Mouse (Mus musculus) telencephalon, adult 2 months (tissue): ENCODE data around the gene Rab29.
"Not testable (repeated sequence)": the region's sequence is repeated elsewhere in the genome, so short reads cannot be mapped to it uniquely, and the experiment has no call there.

Experiments
- DNase-seq: peaks from one replicate; pipeline ENCODE4 v3.0.0-alpha.2; 2011; ENCODE audit warnings: low read depth, low spot score

Gene Rab29

GRCm38 (mm10) chr1:131861811-131862210 lies 5.2 kb upstream of the Rab29 start:
- no peak for DNase-seq

GRCm38 (mm10) chr1:131865596-131865995 lies 1.4 kb upstream of the Rab29 start:
- no peak for DNase-seq

DNA sequence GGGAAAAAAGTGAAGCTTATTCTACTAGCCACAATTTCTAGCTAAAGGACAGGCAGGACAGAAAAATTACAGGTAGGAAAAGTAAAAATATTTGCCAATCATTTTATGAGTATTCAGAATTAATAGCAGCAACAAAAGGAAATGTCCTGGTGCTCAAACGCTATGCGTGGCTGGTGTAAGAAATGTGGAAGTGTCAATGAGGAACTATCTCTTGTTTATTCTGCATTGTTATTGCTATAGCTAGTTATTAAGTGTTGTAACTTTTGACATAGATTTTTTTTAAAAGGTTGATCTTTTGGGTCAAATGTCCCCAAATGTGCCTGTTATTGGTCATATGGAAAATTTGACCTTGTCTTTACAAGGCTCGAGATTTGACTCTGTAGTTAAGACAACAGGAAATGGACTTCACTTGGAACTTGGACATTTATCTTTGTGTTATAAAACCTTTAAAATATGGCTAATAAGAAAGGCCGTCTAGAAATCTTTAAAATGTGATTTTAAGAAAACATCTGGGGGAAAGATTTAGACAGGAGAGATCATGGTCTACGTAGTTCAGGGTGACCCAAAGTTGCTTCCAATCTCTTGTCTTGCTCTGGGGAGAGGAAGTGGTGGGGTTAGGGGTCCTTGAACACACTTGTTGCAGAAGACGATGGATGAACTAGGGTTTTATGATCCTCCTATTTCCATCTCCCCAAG lies 572 bp upstream of the Rab29 start:
- DNase-seq, result no peak

DNA sequence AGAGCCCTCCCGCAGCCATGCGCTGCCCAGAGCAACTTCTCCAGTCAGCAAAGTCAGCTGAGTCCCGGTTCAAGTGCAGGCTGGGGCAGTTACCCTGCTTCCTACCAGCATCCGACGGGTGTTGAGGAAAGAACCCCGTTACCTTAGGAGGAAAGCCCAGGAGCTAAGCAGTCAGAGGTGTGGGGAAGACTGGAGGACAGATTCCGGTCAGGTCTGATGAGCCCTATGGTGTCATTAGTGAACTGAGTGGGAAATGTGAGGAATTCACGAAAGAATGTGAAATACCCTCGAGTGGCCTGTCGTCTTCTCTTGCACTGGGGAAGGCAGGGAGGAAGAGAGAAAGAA lies 894 bp downstream of the Rab29 start:
- no peak for DNase-seq

DNA sequence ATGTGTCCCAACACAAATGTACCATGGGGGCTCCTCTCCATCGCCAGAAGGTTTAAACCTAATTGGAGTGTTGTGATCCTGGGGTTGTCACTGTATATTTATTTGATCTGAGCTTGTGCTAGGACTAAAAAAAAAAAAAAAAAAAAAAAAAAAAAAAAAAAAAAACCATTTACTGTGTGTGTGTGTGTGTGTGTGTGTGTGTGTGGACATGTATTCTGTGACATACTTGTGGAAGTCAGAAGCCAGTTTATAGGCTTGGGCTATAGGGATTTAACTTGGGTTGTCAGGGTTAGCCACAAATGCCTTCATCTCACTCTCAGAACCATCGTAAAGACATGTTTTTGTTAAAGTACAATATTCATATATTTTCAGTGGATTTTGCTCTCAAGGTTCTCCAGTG lies 2.5 kb downstream of the Rab29 start:
- DNase-seq, result no peak

- no peak for DNase-seq
Observed at GRCm38 (mm10) chr1:131872856-131873255, 5.8 kb downstream of the Rab29 start.

- no peak for DNase-seq
Observed at GRCm38 (mm10) chr1:131879816-131880215, 12.8 kb downstream of the Rab29 start.

GRCm38 (mm10) chr1:131882787-131883186 lies 15.8 kb downstream of the Rab29 start:
- DNase-seq, result no peak

DNA sequence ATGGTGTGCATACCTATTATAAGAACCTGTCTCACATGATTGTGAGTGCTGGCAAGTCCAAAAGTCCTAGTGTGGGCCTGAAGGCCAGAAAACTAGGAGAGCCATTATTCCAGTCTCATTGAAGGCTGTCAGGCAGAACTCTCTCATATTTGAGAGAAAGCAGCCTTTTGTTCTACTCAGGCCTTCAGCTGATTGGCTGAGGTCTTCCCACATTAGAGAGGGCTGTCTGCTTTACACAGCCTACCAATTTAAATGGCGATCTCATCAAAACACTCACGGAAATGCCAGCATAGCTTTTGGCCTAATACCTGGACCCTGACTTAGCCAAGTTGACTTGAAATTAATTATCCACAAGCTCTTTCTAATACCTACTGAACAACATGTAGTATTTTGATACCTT lies 19.1 kb downstream of the Rab29 start:
- no peak for DNase-seq

DNA sequence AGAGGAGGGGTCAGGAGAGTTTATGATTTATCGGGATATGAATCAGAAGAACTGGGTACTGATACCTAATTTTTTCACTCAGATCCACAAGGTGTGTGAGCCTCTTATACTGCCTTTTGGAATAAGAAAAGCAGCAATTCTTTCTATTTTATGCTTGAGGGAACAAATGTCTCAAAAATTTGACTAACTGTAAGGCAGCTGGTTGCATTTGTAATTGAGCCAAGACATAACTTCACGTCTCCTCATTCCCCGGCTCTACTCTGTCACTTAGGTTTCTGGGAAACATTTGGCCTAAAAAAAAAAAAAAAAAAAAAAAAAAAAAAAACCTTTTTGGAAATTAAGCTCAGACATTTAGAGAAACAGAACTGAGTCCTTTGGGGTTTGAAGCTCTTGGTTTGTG lies 19.6 kb downstream of the Rab29 start:
- no peak for DNase-seq

GRCm38 (mm10) chr1:131890043-131890658 lies 23.1 kb downstream of the Rab29 start:
- DNase-seq, result no peak

DNA sequence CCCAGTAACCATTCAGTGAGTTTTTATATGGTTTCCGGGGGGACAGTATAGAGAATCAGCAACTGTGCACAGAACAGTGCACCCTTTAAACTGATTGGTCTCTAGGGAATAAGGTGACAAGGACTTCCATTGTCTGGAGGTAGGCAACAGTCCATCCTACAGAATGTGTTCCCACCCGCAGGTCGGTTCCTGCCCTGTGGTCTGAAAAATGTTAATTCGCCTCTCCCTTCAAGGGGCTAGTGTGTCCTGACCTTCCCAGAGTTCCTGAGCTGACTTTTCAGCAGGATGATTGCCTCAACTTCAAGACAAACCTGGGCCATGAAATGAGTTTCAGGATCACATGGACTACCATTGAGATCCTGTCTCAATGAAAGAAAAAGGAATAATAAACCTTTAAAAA lies 24.4 kb downstream of the Rab29 start:
- DNase-seq, result no peak

- DNase-seq, result no peak
Observed at GRCm38 (mm10) chr1:131902679-131903078, 35.7 kb downstream of the Rab29 start.

GRCm38 (mm10) chr1:131903251-131903650 lies 36.2 kb downstream of the Rab29 start:
- DNase-seq, result no peak

- DNase-seq, result no peak
Observed at GRCm38 (mm10) chr1:131905497-131905896, 38.5 kb downstream of the Rab29 start.

- DNase-seq, result no peak
Observed at GRCm38 (mm10) chr1:131908456-131908855, 41.4 kb downstream of the Rab29 start.

GRCm38 (mm10) chr1:131909236-131909635 lies 42.2 kb downstream of the Rab29 start:
- DNase-seq, result not testable (repeated sequence)

DNA sequence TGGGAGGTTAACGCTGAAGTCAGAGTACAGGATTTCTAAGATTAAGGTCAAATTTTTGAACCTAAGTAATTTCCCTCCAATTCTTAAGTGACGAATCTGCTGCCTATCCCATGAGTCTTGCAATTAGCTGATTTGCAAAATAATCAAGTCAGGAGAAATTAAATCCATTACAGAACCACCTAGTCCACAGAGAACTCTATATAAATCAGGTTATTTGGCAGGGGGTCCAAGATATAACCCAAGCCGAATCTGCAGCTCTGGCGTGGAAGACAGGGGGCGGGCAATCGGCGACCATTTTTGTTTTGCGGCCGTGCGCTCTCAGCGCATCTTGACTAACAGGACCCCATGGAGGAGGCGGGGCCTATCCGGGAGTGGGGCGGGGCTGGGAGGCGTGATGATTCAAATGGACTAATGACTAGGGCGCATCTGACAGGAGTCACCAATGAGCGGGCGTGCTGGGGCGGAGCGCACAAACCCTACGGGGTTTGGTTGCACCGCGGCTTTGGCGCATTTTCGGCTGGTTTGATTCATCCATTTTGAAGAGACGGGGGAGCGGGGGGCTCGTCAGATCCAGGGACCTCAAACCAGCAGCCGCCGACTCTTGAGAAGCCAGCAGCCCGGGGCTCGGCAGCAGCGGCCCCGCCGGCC lies 43.1 kb downstream of the Rab29 start, which contains the start of gene Nucks1:
Gene Nucks1 (plus strand): TSS at position 534 of the 648 bp plus-strand sequence.
- DNase-seq, result peak; percentile 98

DNA sequence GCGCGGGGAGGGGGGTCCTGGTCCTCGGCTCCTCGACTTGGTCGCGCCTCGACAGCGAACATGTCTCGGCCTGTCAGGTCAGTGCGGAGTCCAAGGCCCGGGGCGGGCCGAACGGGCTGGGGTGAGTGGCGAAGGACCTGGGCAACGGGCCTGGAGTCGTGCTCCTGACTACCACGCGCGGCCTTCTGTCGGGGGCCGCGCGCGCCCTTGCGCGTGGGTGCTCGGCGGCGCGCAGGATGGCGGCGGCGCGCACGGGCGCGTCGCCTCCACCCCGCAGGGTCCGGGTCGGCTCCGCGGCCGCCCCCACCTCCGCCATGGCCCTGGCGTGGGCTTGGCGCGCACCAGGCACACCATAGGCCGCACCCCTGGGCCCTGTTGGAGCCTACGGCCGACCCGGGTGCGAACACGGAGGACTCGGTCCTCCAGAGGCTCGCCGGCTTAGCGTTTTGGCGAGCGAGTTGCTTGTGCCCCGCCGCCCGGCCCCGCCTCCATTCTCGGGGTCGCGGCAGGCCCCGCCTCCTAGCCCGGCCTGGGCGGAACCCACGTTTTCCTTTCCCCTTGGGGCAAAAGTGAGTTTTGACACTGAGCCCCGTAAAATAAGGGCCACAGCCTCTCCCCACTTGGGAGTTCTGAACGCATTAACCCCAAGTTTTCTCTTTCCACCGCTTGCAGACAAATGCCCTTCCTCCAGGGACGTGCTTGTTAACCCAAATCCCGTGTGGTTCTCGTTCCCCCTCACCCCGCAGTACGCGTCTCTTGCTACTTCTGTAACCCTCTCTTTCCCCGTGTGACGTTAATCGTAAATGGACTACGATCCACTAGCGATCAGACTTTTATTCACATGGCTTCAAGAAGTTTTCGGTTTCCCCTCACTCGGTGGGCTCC lies 43.9 kb downstream of the Rab29 start:
- DNase-seq, result peak; percentile 31

- no peak for DNase-seq
Observed at GRCm38 (mm10) chr1:131917634-131918033, 50.6 kb downstream of the Rab29 start.

GRCm38 (mm10) chr1:131919052-131919451 lies 52.0 kb downstream of the Rab29 start:
- no peak for DNase-seq

DNA sequence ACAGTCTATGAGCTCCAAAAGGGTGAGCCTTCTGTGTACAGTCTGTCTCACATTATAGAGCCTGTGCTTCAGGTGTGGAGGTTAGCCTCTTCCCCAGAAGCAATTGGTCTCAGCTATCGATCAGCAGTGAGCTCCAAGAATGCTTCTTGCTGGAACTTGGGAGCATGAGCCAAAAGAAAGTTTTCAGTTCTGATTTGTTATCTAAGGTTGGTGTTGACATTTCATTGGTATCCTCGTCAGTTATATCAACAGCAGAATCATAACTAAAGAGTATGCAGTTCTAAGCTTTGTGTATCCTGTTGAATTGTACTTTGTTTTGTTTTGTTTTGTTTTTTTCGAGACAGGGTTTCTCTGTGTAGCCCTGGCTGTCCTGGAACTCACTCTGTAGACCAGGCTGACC lies 55.1 kb downstream of the Rab29 start:
- no peak for DNase-seq
